Mouse (Mus musculus): Measurements from ENCODE around the gene Pitpnc1.

- TF ChIP-seq MAX (IDR thresholded peaks at IDR 0.05; ENCODE audit: low read depth) (no peak), POLR2A (IDR thresholded peaks at IDR 0.05; ENCODE audit: insufficient read length, low read depth) (no peak), REST (IDR thresholded peaks at IDR 0.05; ENCODE audit: insufficient read depth, insufficient read length) (no peak), POLR2AphosphoS2 (IDR thresholded peaks at IDR 0.05; ENCODE audit: insufficient read length, low read depth) (no peak), USF1 (IDR thresholded peaks at IDR 0.05; ENCODE audit: low read depth) (no peak)
Observed at GRCm38 (mm10) chr11:107479862-107480203, 9.3 kb upstream of the Pitpnc1 start.
